Mouse (Mus musculus) G1E (cell line): ENCODE results near the gene OR5BS1P. TPM values are rescaled to one million over a fixed set of nuclear protein-coding genes. Genes with fewer than 3 reads are reported as not detected.

Source experiments
- ATAC-seq: 2 replicates; pipeline ENCODE4 v1.8.0; 2016; ENCODE audit warnings: mild to moderate bottlenecking; ENCODE audit not compliant: insufficient number of reproducible peaks, poor library complexity, low FRiP score, severe bottlenecking; ENCODE audit errors: extremely low read depth
- DNase-seq: peaks from one replicate; pipeline ENCODE4 v3.0.0; 2012; ENCODE audit warnings: low spot score
- H3K27me3 ChIP-seq: 2 replicates; pipeline ENCODE4 v1.6.1; 2012; ENCODE audit warnings: mild to moderate bottlenecking, low read length, inconsistent platforms; ENCODE audit not compliant: insufficient read depth
- H3K36me3 ChIP-seq: replicated peaks from 2 replicates; pipeline ENCODE3; 2012; ENCODE audit warnings: mild to moderate bottlenecking, inconsistent platforms
- H3K4me1 ChIP-seq: 2 replicates; pipeline ENCODE4 v1.6.1; 2012; ENCODE audit warnings: low read depth, low read length, inconsistent platforms, mixed read lengths; ENCODE audit not compliant: insufficient read depth
- H3K4me3 ChIP-seq: 2 replicates; pipeline ENCODE4 v1.5.1; 2012; ENCODE audit warnings: low read depth, mild to moderate bottlenecking, inconsistent platforms, low read length, moderate library complexity, mixed read lengths
- H3K9me3 ChIP-seq: replicated peaks from 2 replicates; pipeline ENCODE4 v1.6.1; 2012; ENCODE audit warnings: inconsistent platforms
- CTCF ChIP-seq: IDR thresholded peaks from 2 replicates; pipeline ENCODE4 v1.5.1; 2012; ENCODE audit warnings: low read depth, low read length, inconsistent platforms, mixed read lengths
- GATA1 ChIP-seq: IDR thresholded peaks from 2 replicates; pipeline ENCODE4 v1.6.1; 2012; ENCODE audit warnings: borderline replicate concordance, low read length, inconsistent platforms, mixed read lengths
- GATA2 ChIP-seq: IDR thresholded peaks from 2 replicates; pipeline ENCODE4 v1.6.1; 2012; ENCODE audit warnings: low read depth, low read length, inconsistent platforms, borderline replicate concordance
- POLR2AphosphoS5 ChIP-seq: IDR thresholded peaks from 2 replicates; pipeline ENCODE4 v1.6.1; 2012; ENCODE audit warnings: low read depth, low read length, inconsistent platforms; ENCODE audit not compliant: insufficient replicate concordance
- TAL1 ChIP-seq: conservative IDR thresholded peaks from 2 replicates; pipeline ENCODE4 v1.6.1; 2012; ENCODE audit warnings: low read depth, low read length, inconsistent platforms, mixed read lengths
- polyA plus RNA-seq: library from polyadenylated mRNA; stranded (reverse); fragments of >175 nt; gene quantifications from 2 replicates; pipeline ENCODE4 v1.2.3, GENCODE M21; 2012
- total RNA-seq, 2 experiments: library from RNA; stranded (forward) in 1 of 2; stranded (reverse) in 1 of 2; fragments of 200-1000 nt in 1 of 2; fragments of >200 nt in 1 of 2; fragmentation: Nextera tagmentation in 1 of 2; gene quantifications; 2 replicates each; pipeline ENCODE4 v1.2.3; 2014 to 2017

Gene OR5BS1P
- total and polyA plus RNA-seq, 3 experiments: 0.11 TPM; not detected in 2

- ATAC-seq (no peak), DNase-seq (no peak)
- Histone ChIP-seq H3K4me1 (peaks cover 14% of the 10 kb centered on the region), H3K4me3 (no peak overlapping the region), H3K36me3 (no peaks in the 10 kb centered on the region), H3K9me3 (no peaks in the 10 kb centered on the region), H3K27me3 (peaks cover 32% of the 10 kb centered on the region)
- TF ChIP-seq GATA1: no peak
- TF ChIP-seq TAL1: no peak
- no peak for TF ChIP-seq POLR2AphosphoS5
- no peak for TF ChIP-seq CTCF
- no peak for TF ChIP-seq GATA2
Measured at GRCm38 (mm10) chr15:98503317-98503716, 33.6 kb downstream of the OR5BS1P start.

DNA sequence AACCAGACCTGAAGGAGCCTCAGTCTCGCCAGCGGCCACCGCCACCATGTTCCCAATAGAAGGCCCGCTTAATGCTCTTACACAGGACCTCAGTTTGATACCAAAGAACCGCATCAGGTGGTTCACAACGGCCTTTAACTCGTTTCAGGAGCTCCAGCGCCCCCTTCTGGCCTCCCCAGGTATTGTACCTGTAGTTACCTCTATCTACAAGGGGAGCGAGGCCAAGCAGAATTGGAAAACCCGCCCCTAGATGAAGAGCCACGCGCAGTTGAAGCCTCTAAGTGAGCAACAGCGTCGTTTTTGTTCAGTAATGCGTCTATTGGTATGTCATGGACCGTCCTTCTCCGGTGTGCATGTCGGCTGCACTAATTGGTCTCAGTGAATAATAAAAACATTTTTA is 34.8 kb downstream of the OR5BS1P start:
- TF ChIP-seq GATA1 (no peak), CTCF (peak; percentile 82), TAL1 (no peak)
- no peak overlapping the region for H3K4me3 ChIP-seq
- ATAC-seq (peak; percentile 40), DNase-seq (no peak)
- no peaks in the 10 kb centered on the region for H3K9me3 ChIP-seq
- H3K27me3 ChIP-seq: peaks cover 39% of the 10 kb centered on the region
- H3K36me3 ChIP-seq: no peaks in the 10 kb centered on the region
- peaks cover 14% of the 10 kb centered on the region for H3K4me1 ChIP-seq

DNA sequence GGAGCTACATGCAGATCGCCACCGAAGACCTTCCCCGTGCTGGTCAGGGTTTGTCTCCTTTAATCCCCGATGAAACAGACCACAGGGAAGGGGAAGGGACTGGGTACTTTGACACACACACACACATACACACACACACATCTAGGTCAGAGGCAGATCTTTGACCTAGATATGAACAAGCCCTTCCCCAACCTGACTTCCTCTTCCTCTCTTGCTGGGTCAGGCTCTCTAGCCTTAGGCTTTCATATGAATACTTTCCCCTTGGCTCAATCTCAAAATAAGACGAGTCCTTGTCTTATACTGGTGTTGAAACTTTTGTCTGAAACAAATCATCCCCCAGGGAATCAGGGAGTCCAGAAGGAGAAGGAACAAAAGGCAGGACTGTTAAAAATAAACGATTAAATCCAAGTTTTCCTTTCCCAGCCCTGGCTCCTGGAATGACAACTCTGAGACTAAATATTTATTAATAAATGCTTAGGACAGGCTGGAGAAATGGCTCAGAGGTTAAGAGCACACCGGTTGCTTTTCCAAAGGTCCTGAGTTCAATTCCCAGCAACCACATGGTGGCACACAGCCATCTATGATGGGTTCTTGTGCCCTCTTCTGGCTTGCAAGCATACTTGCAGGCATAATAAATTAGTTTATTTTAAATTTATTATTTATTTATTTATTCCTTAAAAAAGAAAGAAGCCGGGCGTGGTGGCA is 36.7 kb downstream of the OR5BS1P start:
- H3K36me3 ChIP-seq: no peaks in the 10 kb centered on the region
- peaks cover 22% of the 10 kb centered on the region for H3K4me1 ChIP-seq
- no peak for TF ChIP-seq GATA2
- no peak for TF ChIP-seq GATA1
- no peak for TF ChIP-seq POLR2AphosphoS5
- no peak for TF ChIP-seq TAL1
- no peak for TF ChIP-seq CTCF
- no peak overlapping the region for H3K4me3 ChIP-seq
- H3K9me3 ChIP-seq: no peaks in the 10 kb centered on the region
- no peak for DNase-seq
- H3K27me3 ChIP-seq: peaks cover 29% of the 10 kb centered on the region
- ATAC-seq: peak; percentile 42

- no peak for ATAC-seq
- Histone ChIP-seq H3K4me3 (no peak overlapping the region), H3K36me3 (no peaks in the 10 kb centered on the region), H3K4me1 (peaks cover 25% of the 10 kb centered on the region), H3K9me3 (no peaks in the 10 kb centered on the region), H3K27me3 (peaks cover 28% of the 10 kb centered on the region)
- no peak for TF ChIP-seq POLR2AphosphoS5
- no peak for TF ChIP-seq GATA2
- DNase-seq: no peak
Measured at GRCm38 (mm10) chr15:98507321-98507720, 37.6 kb downstream of the OR5BS1P start.

DNA sequence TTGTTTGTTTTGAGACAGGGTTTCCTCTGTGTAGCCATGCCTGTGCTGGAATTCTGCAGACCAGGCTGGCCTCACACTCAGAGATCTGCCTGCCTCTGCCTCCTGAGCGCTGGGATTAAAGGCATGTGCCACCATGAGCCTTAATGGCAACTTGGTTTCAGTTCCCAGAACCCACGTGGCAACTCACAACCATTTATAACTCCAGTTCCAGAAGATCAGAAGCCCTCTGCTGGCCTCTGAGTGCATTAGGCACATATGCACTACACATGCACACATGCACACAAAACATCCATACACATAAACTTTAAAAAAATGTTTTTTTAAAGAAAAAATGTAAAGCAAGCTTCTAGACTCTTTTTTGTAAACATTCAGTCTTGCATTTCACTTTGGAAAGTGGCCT is 39.7 kb downstream of the OR5BS1P start:
- ATAC-seq (no peak), DNase-seq (no peak)
- Histone ChIP-seq H3K4me3 (no peak overlapping the region), H3K36me3 (no peaks in the 10 kb centered on the region), H3K4me1 (peaks cover 41% of the 10 kb centered on the region), H3K27me3 (peaks cover 24% of the 10 kb centered on the region), H3K9me3 (no peaks in the 10 kb centered on the region)
- TF ChIP-seq POLR2AphosphoS5: no peak
- no peak for TF ChIP-seq GATA2
- TF ChIP-seq TAL1: no peak
- no peak for TF ChIP-seq GATA1
- TF ChIP-seq CTCF: no peak

DNA sequence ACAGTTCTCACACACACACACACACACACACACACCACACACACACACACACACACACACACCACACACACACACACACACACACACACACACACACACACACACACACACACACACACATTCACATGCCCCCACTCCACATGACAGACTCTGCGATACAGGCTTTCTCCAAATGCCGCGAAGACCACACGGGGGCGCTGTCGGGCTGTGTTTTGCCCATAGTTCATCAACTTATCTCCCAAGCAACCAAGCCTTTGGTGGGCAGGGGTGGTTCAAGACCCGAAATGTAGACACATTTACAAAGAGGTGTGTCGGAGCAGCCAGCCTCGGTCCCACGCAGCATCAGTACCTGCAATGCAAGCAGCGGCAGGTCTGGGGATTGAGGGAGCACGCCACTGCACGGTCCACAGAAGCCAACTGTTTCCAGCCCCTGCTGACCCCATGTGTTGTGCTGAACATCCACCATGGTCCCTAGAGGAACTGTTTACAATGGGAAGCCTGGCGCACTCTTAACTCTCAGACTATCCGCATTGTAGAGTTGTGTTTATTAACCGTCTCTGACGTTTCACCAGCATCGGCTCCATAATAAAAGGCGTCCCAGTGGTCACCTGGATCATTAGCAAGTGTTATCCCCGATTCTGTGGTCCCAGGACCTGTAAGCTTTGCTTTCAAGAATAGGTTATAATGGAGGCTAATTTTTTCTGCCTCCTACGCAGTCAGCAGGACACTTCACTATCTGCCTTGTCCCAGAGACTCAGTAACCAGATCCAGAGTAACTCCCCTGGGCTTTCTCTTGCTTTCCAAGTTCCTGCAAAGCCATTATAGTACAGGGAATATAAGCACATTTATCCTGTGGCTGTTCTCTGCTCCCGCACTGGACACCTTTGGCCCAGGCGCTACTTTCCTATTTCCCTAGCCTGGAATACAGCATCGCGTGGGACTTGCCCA is 41.0 kb downstream of the OR5BS1P start:
- H3K9me3 ChIP-seq: no peaks in the 10 kb centered on the region
- H3K4me1 ChIP-seq: peaks cover 43% of the 10 kb centered on the region
- TF ChIP-seq POLR2AphosphoS5: no peak
- peak; percentile 67 for TF ChIP-seq CTCF
- DNase-seq (peak; percentile 49), ATAC-seq (no peak)
- H3K4me3 ChIP-seq: no peak overlapping the region; the same call in 1 of the 2 replicates
- H3K36me3 ChIP-seq: no peaks in the 10 kb centered on the region
- peaks cover 19% of the 10 kb centered on the region for H3K27me3 ChIP-seq
